ENCODE assay signal across 10 mouse cellular contexts in genomic region chr6:49716520-49716919, GRCm38 (mm10).
A peak's percentile ranks its signal among the peaks of the same experiment; 100 is the strongest.
DNase-seq lines count a peak whose midpoint lies in the region; ATAC-seq lines count a peak whose summit lies in the region.
"Had no signal": no experiment of that assay in that cellular context is flagged by ENCODE, and none has a peak within 500 bp of the region (broad histone marks: within the 10 kb centered on the region; RNA-seq: fewer than 3 reads in every experiment).

No protein-coding gene starts in this region.

- no peaks in the 10 kb centered on the region for H3K27me3 ChIP-seq in intestine, embryonic 14.5 days (replicated peaks; ENCODE audit: control insufficient read depth, insufficient read depth, low read length)
- H3K27me3 ChIP-seq in intestine, embryonic 16.5 days (replicated peaks; ENCODE audit: control insufficient read depth, insufficient read depth, low read length), result no peaks in the 10 kb centered on the region
- H3K27me3 ChIP-seq: limb, embryonic 13.5 days had no signal

- no peaks in the 10 kb centered on the region for H3K36me3 ChIP-seq in intestine, embryonic 14.5 days (ENCODE audit: control insufficient read depth, insufficient read depth, low read length)
- no peaks in the 10 kb centered on the region for H3K36me3 ChIP-seq in intestine, embryonic 16.5 days (ENCODE audit: control insufficient read depth, insufficient read depth, low read length)
- H3K36me3 ChIP-seq: limb, embryonic 13.5 days had no signal

- WGBS in intestine, embryonic 14.5 days, result 3% methylated on average over 2 of the region's 2 CpGs
- WGBS in intestine, embryonic 16.5 days, result 0% methylated on average over 2 of the region's 2 CpGs

- no peak for DNase-seq in intestine, embryonic 14.5 days (ENCODE audit: low spot score)
- DNase-seq in Muller cell, postnatal 12 days (ENCODE audit: inconsistent ontology term), result peak; percentile 26
- DNase-seq in embryo, embryonic 11 days, result peak; percentile 45
- DNase-seq in layer of hippocampus, postnatal 14 days (ENCODE audit: low spot score in 2 of 2), result peak; percentile 28 to 46
- no peak for DNase-seq in gastrocnemius, adult 18-20 months (ENCODE audit: low spot score)
- no peak for DNase-seq in urinary bladder, adult 18-20 months (ENCODE audit: low spot score in 2 of 2)

- H3K9me3 ChIP-seq in intestine, embryonic 14.5 days (ENCODE audit: control insufficient read depth, low read length), result no peaks in the 10 kb centered on the region
- H3K9me3 ChIP-seq in intestine, embryonic 16.5 days (ENCODE audit: control insufficient read depth, low read length), result no peaks in the 10 kb centered on the region
- H3K9me3 ChIP-seq: limb, embryonic 13.5 days had no signal

- no peak overlapping the region for H3K9ac ChIP-seq in intestine, embryonic 14.5 days (ENCODE audit: low read length)
- no peak overlapping the region for H3K9ac ChIP-seq in intestine, embryonic 16.5 days (ENCODE audit: low read depth, low read length)
- H3K9ac ChIP-seq: limb, embryonic 13.5 days had no signal

- ATAC-seq in intestine, embryonic 14.5 days (replicated peaks; ENCODE audit: low FRiP score, low TSS enrichment, low read depth), result no peak
- no peak for ATAC-seq in intestine, embryonic 16.5 days
- no peak for ATAC-seq in erythroblast, adult 5-6 weeks (replicated peaks; ENCODE audit: low FRiP score, poor library complexity, severe bottlenecking)

- peak overlapping the region; percentile 44; the same call in 1 of the 2 replicates for H3K27ac ChIP-seq in intestine, embryonic 14.5 days (ENCODE audit: low read depth)
- H3K27ac ChIP-seq in intestine, embryonic 16.5 days (ENCODE audit: low read length), result no peak overlapping the region
- H3K27ac ChIP-seq: limb, embryonic 13.5 days had no signal

- H3K4me2 ChIP-seq in intestine, embryonic 14.5 days (ENCODE audit: low read length), result no peak overlapping the region
- no peak overlapping the region for H3K4me2 ChIP-seq in intestine, embryonic 16.5 days (ENCODE audit: low read depth, low read length)
- H3K4me2 ChIP-seq: limb, embryonic 13.5 days had no signal

- H3K4me1 ChIP-seq in intestine, embryonic 14.5 days (replicated peaks; ENCODE audit: control insufficient read depth, insufficient read depth, low read length), result peaks cover 4% of the 10 kb centered on the region
- H3K4me1 ChIP-seq in intestine, embryonic 16.5 days (ENCODE audit: control insufficient read depth, insufficient read depth, low read length), result no peaks in the 10 kb centered on the region

- H3K4me3 ChIP-seq in intestine, embryonic 14.5 days (ENCODE audit: low read depth, low read length), result no peak overlapping the region
- H3K4me3 ChIP-seq in intestine, embryonic 16.5 days (ENCODE audit: low read length), result no peak overlapping the region
- H3K4me3 ChIP-seq: erythroblast, embryonic 14.5 days; limb, embryonic 13.5 days had no signal

Comparison
In these comparisons a context has a peak if more than half of its experiments do, and no peak if none do; other contexts are left out.
1. DNase-seq: peak in Muller cell, postnatal 12 days (single experiment), embryo, embryonic 11 days (single experiment) and layer of hippocampus, postnatal 14 days (2 of 2); none in intestine, embryonic 14.5 days (single experiment), gastrocnemius, adult 18-20 months (single experiment) and urinary bladder, adult 18-20 months (0 of 2).